Mouse (Mus musculus) thymus, adult 2 months (tissue): ENCODE measurements around the gene Olfr520.

Experiments used
- CTCF ChIP-seq: fragments of 200-500 bp; IDR thresholded peaks from 2 replicates; pipeline ENCODE4 v1.5.1; 2012; ENCODE audit warnings: mild to moderate bottlenecking, control low read depth, low read length, moderate library complexity, borderline replicate concordance; ENCODE audit not compliant: control insufficient read depth, poor library complexity, insufficient read depth; ENCODE audit errors: extremely low read depth
- POLR2A ChIP-seq: fragments of 200-500 bp; IDR thresholded peaks from 2 replicates; pipeline ENCODE4 v1.6.1; 2012; ENCODE audit warnings: mild to moderate bottlenecking, low read length, control low read depth, moderate library complexity; ENCODE audit not compliant: control insufficient read depth, poor library complexity, insufficient read depth; ENCODE audit errors: extremely low read depth

- no peak for TF ChIP-seq CTCF
- TF ChIP-seq POLR2A: no peak
Measured at GRCm38 (mm10) chr7:99706341-99707037, 23.6 kb upstream of the Olfr520 start.
